Mouse (Mus musculus): Measurements from ENCODE around the gene Phlda1. TPM values are rescaled to one million over a fixed set of nuclear protein-coding genes. Genes with fewer than 3 reads are reported as not detected.

The Phlda1 gene
- total RNA-seq, 2 experiments from 2014 or later = 3.4 to 3.7 TPM

GRCm38 (mm10) chr10:111528283-111528682 is 22.2 kb downstream of the Phlda1 start:
- no peak for DNase-seq

- DNase-seq = no peak
These were observed 24.3 kb downstream of the Phlda1 start for GRCm38 (mm10) chr10:111530398-111530797.

- DNase-seq = no peak
These were observed 28.6 kb downstream of the Phlda1 start for GRCm38 (mm10) chr10:111534691-111535090.

- DNase-seq = no peak
These were observed 31.3 kb downstream of the Phlda1 start for GRCm38 (mm10) chr10:111537410-111537809.

GRCm38 (mm10) chr10:111539724-111540324 is 33.7 kb downstream of the Phlda1 start:
- peak; percentile 29 for DNase-seq

GRCm38 (mm10) chr10:111540678-111541077 is 34.6 kb downstream of the Phlda1 start:
- no peak for DNase-seq

GRCm38 (mm10) chr10:111543106-111543505 is 37.0 kb downstream of the Phlda1 start:
- DNase-seq = no peak

GRCm38 (mm10) chr10:111543781-111544260 is 37.7 kb downstream of the Phlda1 start:
- DNase-seq = peak; percentile 16

- DNase-seq = no peak
These were observed 38.2 kb downstream of the Phlda1 start for GRCm38 (mm10) chr10:111544311-111544710.

GRCm38 (mm10) chr10:111545648-111546047 is 39.6 kb downstream of the Phlda1 start:
- no peak for DNase-seq

GRCm38 (mm10) chr10:111547881-111548372 is 41.8 kb downstream of the Phlda1 start:
- peak; percentile 62 for DNase-seq

GRCm38 (mm10) chr10:111550075-111550695 is 44.1 kb downstream of the Phlda1 start:
- peak; percentile 82 for DNase-seq

- DNase-seq = no peak
These were observed 47.6 kb downstream of the Phlda1 start for GRCm38 (mm10) chr10:111553695-111554094.

- no peak for DNase-seq
These were observed 48.6 kb downstream of the Phlda1 start for GRCm38 (mm10) chr10:111554651-111555050.

GRCm38 (mm10) chr10:111558211-111558610 is 52.1 kb downstream of the Phlda1 start:
- no peak for DNase-seq

Other genes starting within 250 kb of the Phlda1 start
- gene Bbs10, start 207.6 kb upstream of the Phlda1 start, total RNA-seq (2021) = 1 to 10 TPM; 1.6 to 1.7 TPM
- gene Nap1l1, start 33.1 kb upstream of the Phlda1 start, total RNA-seq (2021) = 10 to 100 TPM; 44.2 to 52.7 TPM

All from gastrocnemius, postnatal 25 days (tissue).